In the genomic region with DNA sequence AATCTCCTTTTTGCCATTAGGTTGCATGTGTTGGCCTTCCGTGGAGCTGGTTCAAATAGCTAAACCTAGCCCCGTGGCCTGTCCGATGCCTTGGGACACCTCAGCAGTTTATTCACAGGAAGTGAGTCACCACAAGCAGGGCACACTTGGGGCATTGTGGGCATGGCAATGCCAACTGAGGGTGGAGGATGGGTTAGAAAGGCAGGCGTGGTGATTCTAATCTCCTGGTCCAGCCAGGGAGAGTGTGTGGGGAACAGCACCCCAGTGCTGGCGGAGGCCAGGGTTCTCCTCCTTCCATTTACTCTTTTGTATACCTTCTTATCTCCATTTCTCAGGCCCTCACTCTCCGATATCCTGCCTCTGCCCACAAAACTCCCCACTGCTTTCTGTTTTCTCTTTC, we compare ENCODE assay signal across 9 mouse cellular contexts. TPM values are rescaled to one million over a fixed set of nuclear protein-coding genes. Genes with fewer than 3 reads are reported as not detected.
DNase-seq lines count a peak whose midpoint lies in the region; ATAC-seq and TF ChIP-seq lines count a peak whose summit lies in the region.
"Had no signal": no experiment of that assay in that cellular context is flagged by ENCODE, and none has a peak within 500 bp of the region (broad histone marks: within the 10 kb centered on the region; RNA-seq: fewer than 3 reads in every experiment).

No protein-coding gene starts in this region.

- no peak overlapping the region for H3K27ac ChIP-seq in lung, postnatal 0 days (ENCODE audit: low read length)
- no peak overlapping the region for H3K27ac ChIP-seq in kidney, embryonic 14.5 days (ENCODE audit: low read depth, low read length)

- TF ChIP-seq CTCF in lung, postnatal 0 days (IDR thresholded peaks at IDR 0.05): no peak
- no peak for TF ChIP-seq CTCF in lung, adult 2 months (IDR thresholded peaks at IDR 0.05; ENCODE audit: insufficient read depth, low read length)

- no peaks in the 10 kb centered on the region for H3K27me3 ChIP-seq in lung, postnatal 0 days (replicated peaks; ENCODE audit: insufficient read depth, low read length)
- no peaks in the 10 kb centered on the region for H3K27me3 ChIP-seq in kidney, embryonic 14.5 days (ENCODE audit: control insufficient read depth, insufficient read depth, low read length)

- no peak overlapping the region for H3K9ac ChIP-seq in lung, postnatal 0 days (replicated peaks; ENCODE audit: low read depth)
- no peak overlapping the region for H3K9ac ChIP-seq in kidney, embryonic 14.5 days (ENCODE audit: low read depth, low read length)

- TF ChIP-seq EP300 in lung, postnatal 0 days (IDR thresholded peaks at IDR 0.05): no peak

- no peak for ATAC-seq in lung, postnatal 0 days
- no peak for ATAC-seq in kidney, embryonic 14.5 days (ENCODE audit: low FRiP score, low TSS enrichment)

- no peaks in the 10 kb centered on the region for H3K36me3 ChIP-seq in lung, postnatal 0 days (ENCODE audit: insufficient read depth, low read length)
- H3K36me3 ChIP-seq in kidney, embryonic 14.5 days (ENCODE audit: control insufficient read depth, insufficient read depth, low read length): no peaks in the 10 kb centered on the region

- H3K4me1 ChIP-seq in lung, postnatal 0 days (ENCODE audit: insufficient read depth, low read depth, low read length): peaks cover 12% of the 10 kb centered on the region; the same call in 1 of the 2 replicates
- peaks cover 7% of the 10 kb centered on the region; the same call in 1 of the 2 replicates for H3K4me1 ChIP-seq in lung, adult 2 months (ENCODE audit: control insufficient read depth, insufficient read depth, low read length)
- H3K4me1 ChIP-seq in kidney, embryonic 14.5 days (ENCODE audit: control insufficient read depth, insufficient read depth, low read length): peaks cover 12% of the 10 kb centered on the region

- peak; percentile 59 for DNase-seq in lung, postnatal 0 days (ENCODE audit: low spot score)
- no peak for DNase-seq in lung, adult 2 months
- peak; percentile 63 for DNase-seq in adipocyte (ENCODE audit: low spot score)
- peak; percentile 43 for DNase-seq in induced T-regulatory cell, adult 2 months (ENCODE audit: low read depth)
- DNase-seq in spleen, postnatal 36 days (ENCODE audit: low spot score in 2 of 2): peak; percentile 57 to 68
- no peak for DNase-seq in right cerebral cortex, postnatal 10 days (ENCODE audit: low spot score in 2 of 2)
- no peak for DNase-seq in left cerebral cortex, adult 18-20 months (ENCODE audit: low spot score in 2 of 2)
- DNase-seq: kidney, postnatal 36 days had no signal

- WGBS in lung, postnatal 0 days: 37% methylated on average over 6 of the region's 6 CpGs
- WGBS in lung, adult 2 months: 23% methylated on average over 6 of the region's 6 CpGs
- 86% methylated on average over 6 of the region's 6 CpGs for WGBS in kidney, embryonic 14.5 days

- no peak overlapping the region for H3K4me2 ChIP-seq in lung, postnatal 0 days (replicated peaks; ENCODE audit: low read depth, low read length)
- no peak overlapping the region for H3K4me2 ChIP-seq in kidney, embryonic 14.5 days (replicated peaks; ENCODE audit: low read depth, low read length)

- H3K4me3 ChIP-seq in lung, postnatal 0 days (ENCODE audit: low read depth, low read length): no peak overlapping the region
- no peak overlapping the region for H3K4me3 ChIP-seq in lung, adult 2 months (replicated peaks; ENCODE audit: extremely low read depth, low read depth, low read length)
- H3K4me3 ChIP-seq in kidney, embryonic 14.5 days (ENCODE audit: low read length): no peak overlapping the region

- H3K9me3 ChIP-seq in lung, postnatal 0 days (ENCODE audit: low read length): no peaks in the 10 kb centered on the region
- no peaks in the 10 kb centered on the region for H3K9me3 ChIP-seq in kidney, embryonic 14.5 days (ENCODE audit: control insufficient read depth, low read length)

- no peak for TF ChIP-seq POLR2A in lung, adult 2 months (IDR thresholded peaks at IDR 0.05; ENCODE audit: borderline replicate concordance, extremely low read depth, low read depth, low read length)

RNA-seq across cellular contexts. Expression of gene Cers2, which starts 2.0 kb away (rescaled TPM):
- 291 and 299 TPM in 2 replicates for polyA plus RNA-seq in lung, postnatal 0 days (2015; fragmentation: Nextera tagmentation; extraction: Ambion mirVana)
- polyA plus RNA-seq in lung, adult 2 months (2012; rRNA removed): 158 and 181 TPM in 2 replicates
- 103 and 154 TPM in 2 replicates for polyA plus RNA-seq in kidney, embryonic 14.5 days (2014; fragmentation: Nextera tagmentation; extraction: Ambion mirVana)
- total RNA-seq in left cerebral cortex, adult 18-20 months (2021): 10 to 100 TPM; 42.0 to 43.5 TPM

RNA-seq across cellular contexts. Expression of gene Anxa9, which starts 5.6 kb away (rescaled TPM):
- polyA plus RNA-seq in lung, postnatal 0 days (2015; fragmentation: Nextera tagmentation; extraction: Ambion mirVana): 1.4 and 1.6 TPM in 2 replicates
- polyA plus RNA-seq in lung, adult 2 months (2012; rRNA removed): 4.7 and 16.7 TPM in 2 replicates
- 3.7 and 4.3 TPM in 2 replicates for polyA plus RNA-seq in kidney, embryonic 14.5 days (2014; fragmentation: Nextera tagmentation; extraction: Ambion mirVana)
- total RNA-seq in left cerebral cortex, adult 18-20 months (2021): under 1 TPM; 0.59 to 0.91 TPM

RNA-seq across cellular contexts. Expression of gene Prune1, which starts 30.7 kb away (rescaled TPM):
- 11.6 and 14.5 TPM in 2 replicates for polyA plus RNA-seq in lung, postnatal 0 days (2015; fragmentation: Nextera tagmentation; extraction: Ambion mirVana)
- polyA plus RNA-seq in lung, adult 2 months (2012; rRNA removed): 13.4 and 24.2 TPM in 2 replicates
- polyA plus RNA-seq in kidney, embryonic 14.5 days (2014; fragmentation: Nextera tagmentation; extraction: Ambion mirVana): 15.4 and 22.1 TPM in 2 replicates
- total RNA-seq in left cerebral cortex, adult 18-20 months (2021): 10 to 100 TPM; 24.3 to 24.4 TPM

RNA-seq across cellular contexts. Expression of gene Mindy1, which starts 31.5 kb away (rescaled TPM):
- 65.8 and 68.0 TPM in 2 replicates for polyA plus RNA-seq in lung, postnatal 0 days (2015; fragmentation: Nextera tagmentation; extraction: Ambion mirVana)
- 89.1 and 95.2 TPM in 2 replicates for polyA plus RNA-seq in lung, adult 2 months (2012; rRNA removed)
- 33.0 and 40.9 TPM in 2 replicates for polyA plus RNA-seq in kidney, embryonic 14.5 days (2014; fragmentation: Nextera tagmentation; extraction: Ambion mirVana)
- total RNA-seq in left cerebral cortex, adult 18-20 months (2021): 10 to 100 TPM; 17.0 to 19.7 TPM

RNA-seq across cellular contexts. Expression of gene Setdb1, which starts 44.4 kb away (rescaled TPM):
- 11.5 and 13.2 TPM in 2 replicates for polyA plus RNA-seq in lung, postnatal 0 days (2015; fragmentation: Nextera tagmentation; extraction: Ambion mirVana)
- polyA plus RNA-seq in lung, adult 2 months (2012; rRNA removed): 10.7 and 14.7 TPM in 2 replicates
- polyA plus RNA-seq in kidney, embryonic 14.5 days (2014; fragmentation: Nextera tagmentation; extraction: Ambion mirVana): 30.2 and 56.5 TPM in 2 replicates
- 10 to 100 TPM; 33.1 to 34.7 TPM for total RNA-seq in left cerebral cortex, adult 18-20 months (2021)

Comparison
In these comparisons a context has a peak if more than half of its experiments do, and no peak if none do; other contexts are left out.
1. DNase-seq: peak in lung, postnatal 0 days (single experiment), adipocyte (single experiment), induced T-regulatory cell, adult 2 months (single experiment) and spleen, postnatal 36 days (2 of 2); none in lung, adult 2 months (single experiment), right cerebral cortex, postnatal 10 days (0 of 2) and left cerebral cortex, adult 18-20 months (0 of 2).